Mouse (Mus musculus) lung, embryonic 14.5 days (tissue): Measurements from ENCODE around the gene Prss50. TPM values are rescaled to one million over a fixed set of nuclear protein-coding genes. Genes with fewer than 3 reads are reported as not detected.

Source experiments
- ATAC-seq: fragments of 200-750 bp; cut with Nextera tagmentation; 2 replicates; pipeline ENCODE4 v1.8.0; 2017; ENCODE audit warnings: mild to moderate bottlenecking, moderate TSS enrichment, moderate library complexity; ENCODE audit not compliant: insufficient read depth
- DNase-seq: peaks from one replicate; pipeline ENCODE4 v3.0.0-alpha.2; 2015
- H3K27ac ChIP-seq: fragments of 300-500 bp; sonication (generic); 2 replicates; pipeline ENCODE4 v1.5.1; 2014; ENCODE audit warnings: low read depth, mild to moderate bottlenecking, moderate library complexity
- H3K27me3 ChIP-seq: fragments of 300-500 bp; sonication (generic); 2 replicates; pipeline ENCODE4 v1.6.1; 2014; ENCODE audit warnings: low read length, control low read depth; ENCODE audit not compliant: insufficient read depth
- H3K36me3 ChIP-seq: fragments of 300-500 bp; sonication (generic); 2 replicates; pipeline ENCODE4 v1.6.1; 2014; ENCODE audit warnings: control low read depth; ENCODE audit not compliant: insufficient read depth
- H3K4me1 ChIP-seq: fragments of 300-500 bp; sonication (generic); 2 replicates; pipeline ENCODE4 v1.6.1; 2014; ENCODE audit warnings: antibody characterized with exemption, control low read depth; ENCODE audit not compliant: insufficient read depth
- H3K4me2 ChIP-seq: fragments of 300-500 bp; sonication (generic); 2 replicates; pipeline ENCODE4 v1.6.1; 2014; ENCODE audit warnings: mild to moderate bottlenecking
- H3K4me3 ChIP-seq: fragments of 300-500 bp; sonication (generic); 2 replicates; pipeline ENCODE4 v1.5.1; 2014; ENCODE audit warnings: low read depth, low read length
- H3K9ac ChIP-seq: fragments of 300-500 bp; sonication (generic); 2 replicates; pipeline ENCODE4 v1.6.1; 2014
- H3K9me3 ChIP-seq: fragments of 300-500 bp; sonication (generic); 2 replicates; pipeline ENCODE4 v1.6.1; 2016; ENCODE audit warnings: low read depth, low read length, control low read depth
- CTCF ChIP-seq: IDR thresholded peaks from 2 replicates; pipeline ENCODE4 v1.5.1; 2016; ENCODE audit warnings: antibody characterized with exemption, low read depth
- WGBS: fragments of 180-500 bp; shearing (Covaris S2); extraction: QIAGEN DNeasy Blood & Tissue Kit; methylation state at CpG from one replicate; pipeline ENCODE4 v1.1.7; 2014; 5-methylcytosine and 5-hydroxymethylcytosine counted together
- polyA plus RNA-seq: library from polyadenylated mRNA; unstranded; fragments of >200 nt; fragmentation: Nextera tagmentation; extraction: Ambion mirVana; gene quantifications from 2 replicates; pipeline ENCODE4 v1.2.1, GENCODE M21; 2014

Prss50 gene
- polyA plus RNA-seq, 1 experiment from 2014 or later = not detected

GRCm38 (mm10) chr9:110826390-110826789 is 31.4 kb upstream of the Prss50 start, which contains the start of gene Prss43:
Gene Prss43, plus strand, starts transcription at chr9:110826690.
- Histone ChIP-seq H3K4me3 (no peak within 1 kb of the TSS), H3K27me3 (no peaks in the 10 kb centered on the region), H3K4me2 (no peak within 1 kb of the TSS), H3K36me3 (no peaks in the 10 kb centered on the region), H3K4me1 (no peaks in the 10 kb centered on the region), H3K9ac (no peak within 1 kb of the TSS), H3K9me3 (no peaks in the 10 kb centered on the region), H3K27ac (no peak within 1 kb of the TSS)
- ATAC-seq (no peak), DNase-seq (no peak)
- 74% methylated on average over 3 of the region's 3 CpGs for WGBS
- TF ChIP-seq CTCF = no peak

- Histone ChIP-seq H3K9me3 (no peaks in the 10 kb centered on the region), H3K4me2 (no peak overlapping the region), H3K9ac (no peak overlapping the region), H3K27ac (no peak overlapping the region), H3K4me3 (no peak overlapping the region), H3K36me3 (no peaks in the 10 kb centered on the region), H3K4me1 (no peaks in the 10 kb centered on the region), H3K27me3 (no peaks in the 10 kb centered on the region)
- WGBS = 80% methylated on average over 5 of the region's 5 CpGs
- TF ChIP-seq CTCF = no peak
- no peak for ATAC-seq
- DNase-seq = peak; percentile 37
Measured at GRCm38 (mm10) chr9:110833021-110833420, 24.7 kb upstream of the Prss50 start.

DNA sequence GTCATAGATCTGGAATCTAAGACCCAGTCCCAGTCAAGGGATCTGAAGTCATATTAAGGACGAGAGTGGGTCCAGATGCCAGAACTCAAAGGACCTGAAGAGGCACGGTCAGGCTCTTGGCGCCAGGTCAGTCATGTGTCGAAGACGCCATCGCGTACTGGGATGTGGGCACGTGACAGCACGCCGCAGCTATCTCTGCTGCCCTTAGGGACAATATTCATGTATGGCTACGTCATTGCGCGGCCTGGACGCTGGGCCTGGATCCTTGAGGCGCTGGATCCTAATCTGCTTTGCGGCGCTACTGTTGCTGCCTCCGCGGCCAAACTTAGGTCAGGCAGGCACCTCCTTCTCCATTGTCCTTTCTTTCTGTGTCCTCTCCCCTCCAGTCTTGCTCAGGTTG is 23.4 kb upstream of the Prss50 start, which contains the start of gene Prss45:
TSS of gene Prss45 (plus strand) at position 178 of the 400 bp plus-strand sequence.
- Histone ChIP-seq H3K4me3 (no peak within 1 kb of the TSS), H3K9me3 (no peaks in the 10 kb centered on the region), H3K36me3 (no peaks in the 10 kb centered on the region), H3K27ac (no peak within 1 kb of the TSS), H3K27me3 (no peaks in the 10 kb centered on the region), H3K9ac (no peak within 1 kb of the TSS), H3K4me2 (peak within 1 kb of the TSS; percentile 8; the same call in 1 of the 2 replicates), H3K4me1 (no peaks in the 10 kb centered on the region)
- 0 out of 2 replicates have a peak, but pooled peaks have one; percentile 24 for ATAC-seq
- TF ChIP-seq CTCF = no peak
- 72% methylated on average over 19 of the region's 19 CpGs for WGBS
- DNase-seq = no peak

DNA sequence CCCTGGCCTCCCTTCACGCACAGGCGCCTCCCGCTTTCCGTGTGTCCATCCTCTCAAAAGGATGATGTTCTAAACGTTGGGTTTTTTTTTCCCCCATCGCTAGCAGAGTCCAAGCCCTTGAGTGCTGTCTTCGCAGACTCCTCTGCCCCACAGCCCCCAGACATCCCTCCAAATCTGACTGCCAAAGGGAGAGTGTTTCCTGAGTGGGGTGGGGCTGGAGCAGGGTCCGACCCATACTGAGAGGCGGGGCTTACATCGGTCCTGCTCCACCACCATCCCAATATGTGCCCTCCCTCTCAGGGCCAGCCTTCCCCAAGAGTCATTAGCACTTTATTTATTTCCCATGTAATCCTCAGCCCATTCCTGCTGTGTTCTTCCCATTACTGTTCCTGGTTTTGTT is 22.8 kb upstream of the Prss50 start:
- H3K4me3 ChIP-seq = no peak overlapping the region
- H3K27ac ChIP-seq = no peak overlapping the region
- no peaks in the 10 kb centered on the region for H3K9me3 ChIP-seq
- TF ChIP-seq CTCF = no peak
- H3K4me1 ChIP-seq = no peaks in the 10 kb centered on the region
- 22% methylated on average over 10 of the region's 10 CpGs for WGBS
- no peak overlapping the region for H3K9ac ChIP-seq
- H3K36me3 ChIP-seq = no peaks in the 10 kb centered on the region
- H3K4me2 ChIP-seq = peak overlapping the region; percentile 8; the same call in 1 of the 2 replicates
- H3K27me3 ChIP-seq = no peaks in the 10 kb centered on the region
- DNase-seq (peak; percentile 3), ATAC-seq (no peak)

- Histone ChIP-seq H3K4me2 (no peak overlapping the region), H3K4me1 (no peaks in the 10 kb centered on the region), H3K9me3 (no peaks in the 10 kb centered on the region), H3K27ac (no peak overlapping the region), H3K4me3 (no peak overlapping the region), H3K27me3 (no peaks in the 10 kb centered on the region), H3K36me3 (no peaks in the 10 kb centered on the region), H3K9ac (no peak overlapping the region)
- DNase-seq (no peak), ATAC-seq (no peak)
- WGBS = 54% methylated on average over 2 of the region's 2 CpGs
- TF ChIP-seq CTCF = no peak
Measured at GRCm38 (mm10) chr9:110836112-110836511, 21.7 kb upstream of the Prss50 start.

- WGBS = 78% methylated on average over 6 of the region's 6 CpGs
- Histone ChIP-seq H3K9ac (no peak overlapping the region), H3K9me3 (no peaks in the 10 kb centered on the region), H3K4me1 (no peaks in the 10 kb centered on the region), H3K4me2 (no peak overlapping the region), H3K4me3 (no peak overlapping the region), H3K36me3 (no peaks in the 10 kb centered on the region), H3K27me3 (no peaks in the 10 kb centered on the region), H3K27ac (no peak overlapping the region)
- TF ChIP-seq CTCF = no peak
- ATAC-seq (no peak), DNase-seq (no peak)
Measured at GRCm38 (mm10) chr9:110840905-110841304, 16.9 kb upstream of the Prss50 start.

GRCm38 (mm10) chr9:110841438-110841837 is 16.3 kb upstream of the Prss50 start:
- no peak overlapping the region for H3K4me3 ChIP-seq
- H3K27me3 ChIP-seq = no peaks in the 10 kb centered on the region
- H3K9ac ChIP-seq = no peak overlapping the region
- H3K4me1 ChIP-seq = no peaks in the 10 kb centered on the region
- 46% methylated on average over 2 of the region's 2 CpGs for WGBS
- TF ChIP-seq CTCF = no peak
- no peak overlapping the region for H3K27ac ChIP-seq
- H3K9me3 ChIP-seq = no peaks in the 10 kb centered on the region
- no peaks in the 10 kb centered on the region for H3K36me3 ChIP-seq
- DNase-seq (no peak), ATAC-seq (no peak)
- H3K4me2 ChIP-seq = no peak overlapping the region

DNA sequence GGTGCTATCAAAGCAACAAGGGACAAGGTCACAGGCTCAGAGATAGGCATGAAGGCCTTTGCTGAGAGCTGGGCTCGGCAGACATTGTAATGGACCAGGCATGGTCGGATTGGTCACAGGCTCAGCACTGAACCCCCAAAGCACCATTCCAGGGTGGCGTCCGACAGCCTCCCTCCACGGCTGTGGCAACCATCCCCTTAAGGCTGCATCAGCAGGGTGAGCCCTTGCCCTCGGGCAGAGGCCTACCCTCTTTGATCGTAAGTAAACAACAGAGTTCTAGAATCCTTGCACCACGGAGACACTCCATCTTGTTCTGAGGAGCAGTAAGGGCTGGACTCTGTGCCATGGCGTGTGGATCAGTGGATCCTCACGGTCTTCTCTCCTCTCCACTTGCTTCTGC is 13.6 kb upstream of the Prss50 start, which contains the start of gene Prss46:
TSS of gene Prss46 (plus strand) at position 301 of the 400 bp plus-strand sequence.
- Histone ChIP-seq H3K9me3 (no peaks in the 10 kb centered on the region), H3K4me2 (no peak within 1 kb of the TSS), H3K9ac (no peak within 1 kb of the TSS), H3K36me3 (no peaks in the 10 kb centered on the region), H3K27ac (no peak within 1 kb of the TSS), H3K4me1 (no peaks in the 10 kb centered on the region), H3K27me3 (no peaks in the 10 kb centered on the region), H3K4me3 (no peak within 1 kb of the TSS)
- no peak for TF ChIP-seq CTCF
- no peak for ATAC-seq
- no peak for DNase-seq
- WGBS = 75% methylated on average over 10 of the region's 10 CpGs
